Mouse (Mus musculus): Measurements from ENCODE around the gene Rasa1. TPM values are rescaled to one million over a fixed set of nuclear protein-coding genes. Genes with fewer than 3 reads are reported as not detected.

The Rasa1 gene
- polyA plus RNA-seq, 1 experiment from 2014 or later, result 42.4 TPM

DNA sequence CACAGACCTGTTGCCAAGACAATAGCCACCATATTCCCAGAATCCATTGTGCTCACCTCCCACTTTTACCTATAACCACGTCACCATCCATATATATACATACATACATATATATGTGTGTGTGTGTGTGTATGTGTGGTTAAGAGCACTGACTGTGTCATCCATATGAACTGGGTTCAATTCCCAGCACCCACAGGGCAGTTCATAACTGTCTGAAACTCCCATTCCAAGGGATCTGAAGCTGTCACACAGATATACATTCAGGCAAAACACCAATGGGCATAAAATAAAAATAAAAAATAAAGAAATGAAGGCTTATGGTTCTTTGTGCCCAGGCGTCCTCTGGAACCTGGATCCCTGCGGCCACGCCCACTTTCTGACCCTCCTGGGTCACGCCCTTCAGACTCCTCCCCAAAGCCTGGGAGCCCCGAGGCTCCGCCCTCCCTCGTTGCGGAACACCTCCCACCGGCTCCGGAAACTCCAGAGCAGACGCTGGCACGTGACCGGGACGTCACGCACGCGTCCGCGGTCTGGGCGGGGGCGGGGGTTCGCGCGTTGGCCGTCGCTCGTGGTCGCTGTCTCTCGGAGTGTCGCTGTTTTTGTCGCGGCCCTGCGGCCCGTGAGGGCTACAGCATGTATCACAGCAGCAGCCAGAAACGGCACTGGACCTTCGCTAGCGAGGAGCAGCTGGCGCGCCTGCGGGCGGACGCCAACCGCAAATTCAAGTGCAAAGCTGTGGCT, 99.9 kb downstream of the Rasa1 start, which contains the start of gene Ccnh:
Gene Ccnh (plus strand): TSS at position 506 of the 741 bp plus-strand sequence.
- ATAC-seq, result peak; percentile 98
- Histone ChIP-seq H3K27ac (ENCODE audit: low read depth, low read length) (peak within 1 kb of the TSS; percentile 88), H3K36me3 (ENCODE audit: control insufficient read depth, insufficient read depth, low read length) (peaks cover 12% of the 10 kb centered on the region), H3K9ac (ENCODE audit: low read depth, low read length) (peak within 1 kb of the TSS; percentile 92), H3K4me2 (ENCODE audit: low read length) (peak within 1 kb of the TSS; percentile 77), H3K9me3 (ENCODE audit: control insufficient read depth, low read length) (no peaks in the 10 kb centered on the region), H3K27me3 (replicated peaks; ENCODE audit: control insufficient read depth, insufficient read depth, low read length) (no peaks in the 10 kb centered on the region), H3K4me1 (ENCODE audit: control insufficient read depth, insufficient read depth, low read depth, low read length) (peaks cover 10% of the 10 kb centered on the region), H3K4me3 (ENCODE audit: low read length) (peak within 1 kb of the TSS; percentile 96)
- 1% methylated on average over 44 of the region's 44 CpGs for WGBS

Other genes with a start within 250 kb of the Rasa1 start
- 91.7 and 98.0 TPM in 2 replicates for gene Ccnh, start 99.7 kb downstream of the Rasa1 start, polyA plus RNA-seq (2015; fragmentation: Nextera tagmentation; extraction: Ambion mirVana)

Data from hindbrain, embryonic 16.5 days (tissue).